Mouse (Mus musculus) granulocyte monocyte progenitor cell, adult 5-6 weeks (primary cell): Measurements from ENCODE around the gene Rtl10. TPM values are rescaled to one million over a fixed set of nuclear protein-coding genes. Genes with fewer than 3 reads are reported as not detected.

Experiments used
- ATAC-seq: replicated peaks from 2 replicates; pipeline ENCODE4 v1.8.0; 2016; ENCODE audit warnings: mild to moderate bottlenecking, moderate TSS enrichment, inconsistent platforms; ENCODE audit not compliant: poor library complexity, severe bottlenecking
- total RNA-seq, 2 experiments: library from RNA; stranded (forward) in 1 of 2; stranded (reverse) in 1 of 2; fragments of 200-712, 200-1000 nt in 1 of 2; fragments of >200 nt in 1 of 2; fragmentation: Nextera tagmentation in 1 of 2; gene quantifications; 2 replicates each; pipeline ENCODE4 v1.2.3; 2014 to 2017

Rtl10 gene
- total RNA-seq, 2 experiments from 2014 or later: 0.88 to 9.0 TPM

- ATAC-seq: no peak
These were observed 38.8 kb downstream of the Rtl10 start for GRCm38 (mm10) chr16:18537407-18537990.

GRCm38 (mm10) chr16:18539281-18539680 lies 40.6 kb downstream of the Rtl10 start:
- no peak for ATAC-seq

DNA sequence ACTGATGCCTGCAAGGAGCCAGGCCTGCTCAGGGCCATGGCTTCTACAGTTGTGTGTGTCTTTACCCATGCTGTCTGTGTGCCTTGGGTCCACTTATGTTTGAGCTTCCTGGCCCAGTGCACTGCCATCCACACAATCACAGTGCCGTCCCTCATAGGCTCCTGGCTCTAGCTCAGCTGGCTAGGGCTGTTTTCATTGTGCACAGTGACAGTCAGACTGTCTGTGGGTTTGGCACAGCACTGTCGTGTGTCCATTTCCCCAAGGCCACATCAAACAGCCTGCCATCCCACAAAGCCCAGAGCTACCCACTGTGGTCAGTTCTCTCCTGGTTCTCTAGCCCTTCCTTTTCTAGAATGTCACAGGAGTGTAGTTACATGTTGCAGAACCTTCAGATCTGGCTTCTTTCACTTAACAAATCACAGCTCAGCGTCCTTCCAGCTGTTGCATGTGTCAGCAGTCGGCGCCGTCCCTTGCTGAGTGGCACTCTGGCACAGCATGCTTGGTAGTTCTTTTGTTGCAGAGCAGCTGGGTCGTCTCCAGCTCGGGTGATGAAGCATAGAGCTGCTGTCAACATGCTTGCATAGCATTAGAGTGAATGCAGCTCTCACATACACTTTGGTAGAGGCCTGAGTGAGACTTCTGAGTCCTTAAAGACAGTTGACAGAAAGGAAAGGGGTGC lies 44.6 kb downstream of the Rtl10 start:
- ATAC-seq: no peak

- ATAC-seq: no peak
These were observed 49.2 kb downstream of the Rtl10 start for GRCm38 (mm10) chr16:18547891-18548290.

Other genes starting within 250 kb of the Rtl10 start
- gene Gm49776, start 240.6 kb upstream of the Rtl10 start, total RNA-seq (2014; fragmentation: Nextera tagmentation): 2.1 TPM in 1 of 2 replicates, not detected in the other
- not detected in 2 replicates for gene Gm49776, start 240.6 kb upstream of the Rtl10 start, total RNA-seq (2017)
- gene Dgcr8, start 209.7 kb upstream of the Rtl10 start, total RNA-seq (2014; fragmentation: Nextera tagmentation): 48.5 and 52.2 TPM in 2 replicates
- 46.3 and 54.4 TPM in 2 replicates for gene Dgcr8, start 209.7 kb upstream of the Rtl10 start, total RNA-seq (2017)
- 20.3 and 30.5 TPM in 2 replicates for gene Tango2, start 150.8 kb upstream of the Rtl10 start, total RNA-seq (2014; fragmentation: Nextera tagmentation)
- 5.4 and 8.8 TPM in 2 replicates for gene Tango2, start 150.8 kb upstream of the Rtl10 start, total RNA-seq (2017)
- 1.8 and 1.9 TPM in 2 replicates for gene Arvcf, start 150.7 kb upstream of the Rtl10 start, total RNA-seq (2014; fragmentation: Nextera tagmentation)
- gene Arvcf, start 150.7 kb upstream of the Rtl10 start, total RNA-seq (2017): 0.21 and 2.8 TPM in 2 replicates
- gene Txnrd2, start 72.5 kb upstream of the Rtl10 start, total RNA-seq (2014; fragmentation: Nextera tagmentation): 13.1 and 28.8 TPM in 2 replicates
- gene Txnrd2, start 72.5 kb upstream of the Rtl10 start, total RNA-seq (2017): 8.8 and 9.7 TPM in 2 replicates
- 40.4 and 48.4 TPM in 2 replicates for gene Comt, start 72.0 kb upstream of the Rtl10 start, total RNA-seq (2014; fragmentation: Nextera tagmentation)
- 34.1 and 34.6 TPM in 2 replicates for gene Comt, start 72.0 kb upstream of the Rtl10 start, total RNA-seq (2017)
- 9.5 and 13.8 TPM in 2 replicates for gene Gnb1l, start 188 bp upstream of the Rtl10 start, total RNA-seq (2014; fragmentation: Nextera tagmentation)
- 3.3 and 7.5 TPM in 2 replicates for gene Gnb1l, start 188 bp upstream of the Rtl10 start, total RNA-seq (2017)
- not detected in 2 replicates for gene Tbx1, start 91.8 kb downstream of the Rtl10 start, total RNA-seq (2014; fragmentation: Nextera tagmentation)
- gene Tbx1, start 91.8 kb downstream of the Rtl10 start, total RNA-seq (2017): not detected in 2 replicates
- not detected in 2 replicates for gene Gp1bb, start 123.5 kb downstream of the Rtl10 start, total RNA-seq (2014; fragmentation: Nextera tagmentation)
- gene Gp1bb, start 123.5 kb downstream of the Rtl10 start, total RNA-seq (2017): not detected in 2 replicates
- gene Gm49601, start 127.5 kb downstream of the Rtl10 start, total RNA-seq (2014; fragmentation: Nextera tagmentation): 1.9 TPM in 1 of 2 replicates, not detected in the other
- gene Gm49601, start 127.5 kb downstream of the Rtl10 start, total RNA-seq (2017): not detected in 2 replicates
- not detected in 2 replicates for gene Sept5, start 131.1 kb downstream of the Rtl10 start, total RNA-seq (2014; fragmentation: Nextera tagmentation)
- 1.8 and 2.6 TPM in 2 replicates for gene Sept5, start 131.1 kb downstream of the Rtl10 start, total RNA-seq (2017)